Mouse (Mus musculus) megakaryocyte progenitor cell, adult 5-6 weeks (primary cell): ENCODE measurements around the gene Gnb1l. TPM values are rescaled to one million over a fixed set of nuclear protein-coding genes. Genes with fewer than 3 reads are reported as not detected.

Experiments
- total RNA-seq, 2 experiments: library from RNA; stranded (forward) in 1 of 2; stranded (reverse) in 1 of 2; fragments of 157-497, 149-512 nt in 1 of 2; fragments of 200-1000 nt in 1 of 2; gene quantifications; 2 replicates each; pipeline versions ENCODE4 v1.2.3 to v1.2.4; 2015 to 2017

Gnb1l gene
- total RNA-seq, 2 experiments from 2014 or later: 2.4 to 7.3 TPM

Other genes starting within 250 kb of the Gnb1l start
- 621 and 642 TPM in 2 replicates for gene Ranbp1, start 250.0 kb upstream of the Gnb1l start, total RNA-seq (2015)
- gene Ranbp1, start 250.0 kb upstream of the Gnb1l start, total RNA-seq (2017): 523 and 557 TPM in 2 replicates
- 0.44 TPM in 1 of 2 replicates, not detected in the other for gene Gm49776, start 240.4 kb upstream of the Gnb1l start, total RNA-seq (2015)
- 0.62 TPM in 1 of 2 replicates, not detected in the other for gene Gm49776, start 240.4 kb upstream of the Gnb1l start, total RNA-seq (2017)
- gene Dgcr8, start 209.5 kb upstream of the Gnb1l start, total RNA-seq (2015): 33.2 and 40.1 TPM in 2 replicates
- gene Dgcr8, start 209.5 kb upstream of the Gnb1l start, total RNA-seq (2017): 44.1 and 50.9 TPM in 2 replicates
- 20.5 and 21.7 TPM in 2 replicates for gene Tango2, start 150.6 kb upstream of the Gnb1l start, total RNA-seq (2015)
- 7.6 and 8.6 TPM in 2 replicates for gene Tango2, start 150.6 kb upstream of the Gnb1l start, total RNA-seq (2017)
- 0.20 and 1.2 TPM in 2 replicates for gene Arvcf, start 150.5 kb upstream of the Gnb1l start, total RNA-seq (2015)
- 0.83 and 7.9 TPM in 2 replicates for gene Arvcf, start 150.5 kb upstream of the Gnb1l start, total RNA-seq (2017)
- gene Txnrd2, start 72.3 kb upstream of the Gnb1l start, total RNA-seq (2015): 14.3 and 23.0 TPM in 2 replicates
- gene Txnrd2, start 72.3 kb upstream of the Gnb1l start, total RNA-seq (2017): 12.5 and 20.6 TPM in 2 replicates
- 42.8 and 55.1 TPM in 2 replicates for gene Comt, start 71.9 kb upstream of the Gnb1l start, total RNA-seq (2015)
- gene Comt, start 71.9 kb upstream of the Gnb1l start, total RNA-seq (2017): 42.3 and 47.1 TPM in 2 replicates
- 5.8 and 8.1 TPM in 2 replicates for gene Rtl10, start 188 bp downstream of the Gnb1l start, total RNA-seq (2015)
- gene Rtl10, start 188 bp downstream of the Gnb1l start, total RNA-seq (2017): 2.6 and 4.1 TPM in 2 replicates
- not detected in 2 replicates for gene Tbx1, start 92.0 kb downstream of the Gnb1l start, total RNA-seq (2015)
- gene Tbx1, start 92.0 kb downstream of the Gnb1l start, total RNA-seq (2017): not detected in 2 replicates
- 0.76 TPM in 1 of 2 replicates, not detected in the other for gene Gp1bb, start 123.7 kb downstream of the Gnb1l start, total RNA-seq (2015)
- 0.25 TPM in 1 of 2 replicates, not detected in the other for gene Gp1bb, start 123.7 kb downstream of the Gnb1l start, total RNA-seq (2017)
- 0.79 and 1.4 TPM in 2 replicates for gene Gm49601, start 127.7 kb downstream of the Gnb1l start, total RNA-seq (2015)
- gene Gm49601, start 127.7 kb downstream of the Gnb1l start, total RNA-seq (2017): 1.4 and 3.5 TPM in 2 replicates
- gene Sept5, start 131.2 kb downstream of the Gnb1l start, total RNA-seq (2015): 7.0 and 9.1 TPM in 2 replicates
- gene Sept5, start 131.2 kb downstream of the Gnb1l start, total RNA-seq (2017): 2.6 and 8.7 TPM in 2 replicates